Mouse (Mus musculus) heart, embryonic 13.5 days (tissue): ENCODE data around the gene Gm9913. TPM values are rescaled to one million over a fixed set of nuclear protein-coding genes. Genes with fewer than 3 reads are reported as not detected.

Experiments
- ATAC-seq: fragments of 200-750 bp; cut with Nextera tagmentation; 2 replicates; pipeline ENCODE4 v1.8.0; 2017; ENCODE audit warnings: moderate TSS enrichment; ENCODE audit not compliant: insufficient number of reproducible peaks, low FRiP score, low TSS enrichment; ENCODE audit errors: extremely low read depth
- H3K27ac ChIP-seq: fragments of 300-500 bp; sonication (generic); replicated peaks from 2 replicates; pipeline ENCODE4 v1.5.1; 2015; ENCODE audit warnings: moderate library complexity, mild to moderate bottlenecking, inconsistent platforms
- H3K27me3 ChIP-seq: fragments of 300-500 bp; sonication (generic); replicated peaks from 2 replicates; pipeline ENCODE4 v1.6.1; 2015; ENCODE audit warnings: mild to moderate bottlenecking, inconsistent platforms
- H3K36me3 ChIP-seq: fragments of 300-500 bp; sonication (generic); 2 replicates; pipeline ENCODE4 v1.6.1; 2015; ENCODE audit warnings: mild to moderate bottlenecking, inconsistent platforms
- H3K4me1 ChIP-seq: fragments of 300-500 bp; sonication (generic); 2 replicates; pipeline ENCODE4 v1.6.1; 2015; ENCODE audit warnings: inconsistent platforms
- H3K4me2 ChIP-seq: fragments of 300-500 bp; sonication (generic); 2 replicates; pipeline ENCODE4 v1.6.1; 2015; ENCODE audit warnings: inconsistent platforms, mild to moderate bottlenecking, moderate library complexity
- H3K4me3 ChIP-seq: fragments of 300-500 bp; sonication (generic); 2 replicates; pipeline ENCODE4 v1.5.1; 2015; ENCODE audit warnings: moderate library complexity, mild to moderate bottlenecking, inconsistent platforms
- H3K9ac ChIP-seq: fragments of 300-500 bp; sonication (generic); 2 replicates; pipeline ENCODE4 v1.6.1; 2015; ENCODE audit warnings: inconsistent platforms, mild to moderate bottlenecking, moderate library complexity
- H3K9me3 ChIP-seq: fragments of 300-500 bp; sonication (generic); 2 replicates; pipeline ENCODE4 v1.6.1; 2016; ENCODE audit warnings: inconsistent platforms
- WGBS: fragments of 180-500 bp; shearing (Covaris S2); methylation state at CpG from one replicate; pipeline ENCODE4 v1.1.7; 2015; ENCODE audit warnings: mixed read lengths; 5-methylcytosine and 5-hydroxymethylcytosine counted together
- polyA plus RNA-seq: library from polyadenylated mRNA; unstranded; fragments of >200 nt; fragmentation: Nextera tagmentation; extraction: Ambion mirVana; gene quantifications from 2 replicates; pipeline ENCODE4 v1.2.1, GENCODE M21; 2015

The Gm9913 gene
- polyA plus RNA-seq, 1 experiment from 2014 or later, result 0.17 TPM

DNA sequence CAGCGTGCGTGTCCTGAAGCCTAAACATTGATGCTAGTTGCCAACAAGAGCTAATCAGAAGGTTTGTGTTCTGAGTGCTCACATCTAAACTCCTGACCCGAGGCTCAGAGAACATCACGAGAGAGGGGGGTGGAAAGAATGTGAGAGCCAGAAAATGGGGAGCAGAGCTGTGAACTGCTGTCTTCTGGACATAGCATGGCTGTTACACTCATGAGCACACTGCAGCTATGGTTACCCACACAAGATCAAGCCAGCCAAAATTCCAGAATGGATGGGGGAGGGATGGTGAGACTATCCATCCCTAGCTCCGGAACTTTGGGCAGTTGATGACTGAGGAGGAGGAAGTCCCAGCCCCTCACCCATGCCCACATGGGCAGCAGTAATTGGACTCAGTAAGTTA lies 24.8 kb upstream of the Gm9913 start:
- Histone ChIP-seq H3K4me1 (peaks cover 69% of the 10 kb centered on the region), H3K9me3 (no peaks in the 10 kb centered on the region), H3K27ac (no peak overlapping the region; the same call in 1 of the 2 replicates), H3K4me2 (no peak overlapping the region), H3K27me3 (no peaks in the 10 kb centered on the region), H3K36me3 (peaks cover 15% of the 10 kb centered on the region), H3K4me3 (no peak overlapping the region), H3K9ac (no peak overlapping the region)
- ATAC-seq, result no peak; the same call in 1 of the 2 replicates
- WGBS, result 58% methylated on average over 5 of the region's 5 CpGs

DNA sequence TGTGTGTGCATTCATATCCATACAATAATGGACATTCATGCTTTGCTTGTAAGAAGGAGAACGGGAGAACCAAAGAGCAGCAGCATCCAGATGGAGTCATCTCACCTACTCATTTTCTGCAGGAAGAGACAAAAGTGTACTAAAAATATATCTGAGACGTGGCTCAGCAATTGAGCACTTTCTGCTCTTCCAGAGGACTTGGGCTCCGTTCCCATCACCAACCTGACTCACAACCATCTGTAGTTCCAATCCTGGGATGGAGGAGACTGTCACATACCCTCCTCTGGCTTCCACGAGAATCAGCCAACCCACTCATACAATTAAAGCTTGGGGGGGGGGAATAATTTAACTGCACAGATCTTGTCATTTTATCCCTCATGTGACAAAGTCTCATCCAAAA lies 23.8 kb upstream of the Gm9913 start:
- no peaks in the 10 kb centered on the region for H3K27me3 ChIP-seq

DNA sequence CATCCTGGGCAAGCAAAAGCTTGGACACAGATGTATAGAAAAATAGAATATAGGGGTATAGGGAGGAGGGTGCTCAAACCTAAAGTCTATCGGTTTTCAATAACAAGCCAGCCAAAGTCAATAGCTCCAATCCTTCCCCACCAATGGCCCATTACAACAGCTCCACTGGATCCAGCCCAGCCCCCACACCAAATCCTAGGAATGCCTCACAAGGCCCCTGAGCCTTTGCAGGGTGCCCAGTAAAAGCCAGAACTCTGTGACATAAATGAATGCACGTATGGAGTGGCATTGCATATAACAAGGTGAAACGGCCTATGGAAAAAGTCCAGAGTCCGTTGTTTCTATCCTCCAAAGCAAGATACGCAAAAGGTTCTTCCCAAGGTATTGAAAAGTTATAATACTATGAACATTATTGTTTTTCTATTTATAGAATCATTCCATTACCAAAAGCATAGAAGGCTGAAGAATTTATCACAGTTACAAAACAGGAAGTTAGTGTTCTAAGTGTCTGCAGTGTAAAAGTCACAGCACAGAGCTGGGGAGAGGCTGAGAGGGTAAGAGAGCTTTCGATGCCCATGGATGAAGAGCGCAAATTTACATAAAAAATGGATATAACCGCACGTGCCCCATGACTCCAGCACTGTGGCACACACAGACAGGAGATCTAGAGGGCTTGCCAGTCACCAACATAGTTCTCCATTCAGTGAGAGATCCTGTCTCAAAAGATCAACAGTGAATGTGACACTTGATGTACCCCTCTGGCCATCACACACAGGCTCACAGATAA lies 23.2 kb upstream of the Gm9913 start:
- Histone ChIP-seq H3K4me1 (peaks cover 60% of the 10 kb centered on the region), H3K4me2 (no peak overlapping the region), H3K4me3 (no peak overlapping the region), H3K27me3 (no peaks in the 10 kb centered on the region), H3K9ac (no peak overlapping the region), H3K27ac (no peak overlapping the region), H3K36me3 (peaks cover 6% of the 10 kb centered on the region; the same call in 1 of the 2 replicates), H3K9me3 (no peaks in the 10 kb centered on the region)
- 78% methylated on average over 9 of the region's 9 CpGs for WGBS
- no peak for ATAC-seq

More for the DNA sequence above, 23.8 kb upstream of the Gm9913 start:
- peaks cover 65% of the 10 kb centered on the region for H3K4me1 ChIP-seq
- no peak for ATAC-seq
- H3K27ac ChIP-seq, result no peak overlapping the region
- WGBS, result 73% methylated on average over 4 of the region's 4 CpGs
- H3K9me3 ChIP-seq, result no peaks in the 10 kb centered on the region
- H3K9ac ChIP-seq, result no peak overlapping the region
- no peak overlapping the region for H3K4me2 ChIP-seq
- H3K4me3 ChIP-seq, result no peak overlapping the region
- peaks cover 9% of the 10 kb centered on the region for H3K36me3 ChIP-seq

DNA sequence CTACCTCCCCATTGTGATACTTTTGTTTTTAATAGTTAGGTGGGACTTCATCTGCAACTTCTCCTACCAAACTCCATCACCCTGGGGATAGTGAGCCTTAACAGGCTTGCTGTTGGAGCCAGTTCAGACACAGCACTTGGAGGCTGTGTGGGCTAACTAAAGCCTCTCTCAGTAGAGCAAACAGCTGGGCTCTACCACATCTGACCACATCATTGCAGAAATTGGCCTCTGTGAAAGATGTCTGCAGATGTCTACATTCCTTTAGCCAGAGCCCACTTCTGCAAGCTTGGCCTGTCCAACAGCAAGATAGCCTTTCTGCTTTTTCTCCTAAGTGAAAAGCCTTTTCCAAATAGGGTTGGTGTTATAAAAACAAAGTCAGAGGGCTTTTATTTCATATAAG lies 20.7 kb upstream of the Gm9913 start:
- Histone ChIP-seq H3K9ac (no peak overlapping the region), H3K4me1 (peaks cover 56% of the 10 kb centered on the region), H3K36me3 (no peaks in the 10 kb centered on the region), H3K4me3 (no peak overlapping the region), H3K9me3 (no peaks in the 10 kb centered on the region), H3K27me3 (no peaks in the 10 kb centered on the region), H3K27ac (peak overlapping the region; percentile 26; the same call in 1 of the 2 replicates), H3K4me2 (no peak overlapping the region)
- no peak for ATAC-seq

DNA sequence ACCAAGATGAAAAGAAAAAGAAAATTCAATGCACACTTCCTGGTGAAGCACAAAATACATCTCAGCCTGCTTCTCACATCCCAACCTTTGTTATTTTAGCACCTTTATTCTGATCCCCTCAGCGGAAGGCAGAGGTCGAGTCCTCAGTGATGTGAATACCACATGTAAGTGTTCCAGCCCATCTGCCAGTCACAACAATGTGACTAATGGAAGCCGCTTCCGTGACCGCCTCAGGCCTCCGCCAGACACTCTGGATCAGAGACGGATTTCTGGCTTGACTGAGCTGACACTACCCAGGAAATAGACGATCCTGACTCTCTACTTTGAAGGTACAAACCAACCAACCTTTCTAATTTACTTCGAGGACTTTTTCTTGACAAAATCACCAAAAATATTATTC lies 20.0 kb upstream of the Gm9913 start:
- H3K4me3 ChIP-seq, result no peak overlapping the region
- H3K9me3 ChIP-seq, result no peaks in the 10 kb centered on the region
- WGBS, result 70% methylated on average over 9 of the region's 9 CpGs
- H3K4me2 ChIP-seq, result no peak overlapping the region
- H3K27me3 ChIP-seq, result no peaks in the 10 kb centered on the region
- no peaks in the 10 kb centered on the region for H3K36me3 ChIP-seq
- peak overlapping the region; percentile 16; the same call in 1 of the 2 replicates for H3K27ac ChIP-seq
- no peak for ATAC-seq
- no peak overlapping the region for H3K9ac ChIP-seq
- H3K4me1 ChIP-seq, result peaks cover 48% of the 10 kb centered on the region

DNA sequence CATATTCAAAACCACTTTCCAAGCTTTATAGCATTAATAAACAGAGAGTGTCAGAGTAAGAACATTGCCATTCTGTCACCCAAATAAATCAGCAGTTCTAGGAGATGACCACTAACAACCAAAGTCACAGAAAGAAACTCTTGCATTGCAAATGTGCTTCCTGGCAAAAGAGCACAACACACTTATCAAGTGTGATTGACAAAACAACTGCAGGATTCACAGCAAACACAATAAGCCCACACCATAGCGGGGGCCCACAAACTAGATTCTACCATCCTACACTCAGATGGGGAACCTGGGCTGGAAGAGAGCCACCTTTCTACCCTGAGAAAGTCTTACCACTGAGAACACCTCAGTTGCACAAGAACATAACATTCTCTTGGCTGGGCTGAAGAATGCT lies 14.9 kb upstream of the Gm9913 start:
- Histone ChIP-seq H3K27ac (no peak overlapping the region), H3K4me1 (peaks cover 44% of the 10 kb centered on the region), H3K27me3 (no peaks in the 10 kb centered on the region), H3K36me3 (peaks cover 11% of the 10 kb centered on the region; the same call in 1 of the 2 replicates), H3K9ac (no peak overlapping the region), H3K4me3 (no peak overlapping the region), H3K4me2 (no peak overlapping the region), H3K9me3 (no peaks in the 10 kb centered on the region)
- WGBS, result 92% methylated on average over 1 of the region's 1 CpGs
- ATAC-seq, result no peak

DNA sequence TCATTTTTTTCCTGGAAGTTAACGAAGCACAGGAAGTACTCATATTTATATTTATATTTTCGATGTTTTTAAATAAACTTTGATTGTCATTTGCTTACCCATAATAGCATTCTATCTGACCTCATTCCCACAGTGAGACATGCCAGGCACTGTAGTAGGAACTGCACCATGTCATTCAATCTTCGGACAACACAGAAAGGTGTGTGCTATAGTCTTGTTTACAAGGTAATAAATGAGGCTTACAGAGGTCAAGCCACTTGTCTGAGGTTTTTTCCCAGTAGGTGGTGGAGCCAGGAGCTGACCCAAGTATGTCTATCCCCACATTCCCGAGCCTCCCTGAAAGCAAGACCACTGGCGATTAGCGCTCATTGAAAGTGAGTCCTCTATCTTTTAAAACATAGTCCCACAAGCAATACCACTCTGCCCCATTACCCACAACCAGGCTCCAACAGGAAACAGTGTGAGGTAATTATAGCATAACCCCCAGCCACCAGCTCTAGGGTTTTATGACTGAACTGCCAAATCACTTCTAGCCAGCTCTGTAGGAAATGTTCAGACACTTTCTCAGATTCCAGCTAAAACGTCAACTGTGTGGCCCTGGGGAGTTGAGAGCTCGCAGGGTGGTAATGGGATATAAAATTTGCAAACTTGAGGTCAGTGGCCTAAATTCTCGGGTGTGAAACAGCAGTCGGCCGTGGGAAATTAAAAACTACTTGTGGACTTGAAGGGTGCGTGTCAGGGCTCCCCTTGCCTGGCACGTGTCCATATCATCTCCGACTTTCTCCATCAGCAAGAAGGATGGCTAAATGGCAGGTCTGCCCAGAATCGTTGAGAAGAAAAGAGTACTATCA lies 12.6 kb upstream of the Gm9913 start:
- H3K9me3 ChIP-seq, result no peaks in the 10 kb centered on the region
- WGBS, result 59% methylated on average over 15 of the region's 15 CpGs
- peaks cover 42% of the 10 kb centered on the region for H3K4me1 ChIP-seq
- no peak for ATAC-seq
- H3K4me3 ChIP-seq, result no peak overlapping the region
- H3K9ac ChIP-seq, result no peak overlapping the region
- no peaks in the 10 kb centered on the region for H3K27me3 ChIP-seq
- peaks cover 21% of the 10 kb centered on the region for H3K36me3 ChIP-seq
- H3K4me2 ChIP-seq, result no peak overlapping the region; the same call in 1 of the 2 replicates
- peak overlapping the region; percentile 32 for H3K27ac ChIP-seq

DNA sequence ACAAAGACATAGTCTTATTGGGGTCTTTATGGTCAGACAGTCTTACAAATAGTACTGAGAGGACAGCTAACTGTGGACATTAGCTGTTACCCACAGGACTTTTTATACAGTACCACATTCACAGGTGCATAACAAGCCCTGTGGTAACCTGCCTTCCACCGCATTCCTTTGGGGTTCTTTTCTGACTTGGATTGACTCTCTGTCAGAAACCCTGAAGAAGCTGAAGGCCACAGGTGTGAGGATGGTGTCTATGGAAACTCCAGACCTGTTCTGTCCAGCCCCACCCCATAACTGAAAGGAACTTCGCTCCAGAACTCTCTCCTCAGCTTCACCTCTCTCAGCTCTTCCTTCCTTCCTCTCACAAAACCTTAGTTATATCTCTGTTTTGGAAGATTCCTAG lies 10.6 kb upstream of the Gm9913 start:
- 78% methylated on average over 2 of the region's 2 CpGs for WGBS
- ATAC-seq, result no peak

DNA sequence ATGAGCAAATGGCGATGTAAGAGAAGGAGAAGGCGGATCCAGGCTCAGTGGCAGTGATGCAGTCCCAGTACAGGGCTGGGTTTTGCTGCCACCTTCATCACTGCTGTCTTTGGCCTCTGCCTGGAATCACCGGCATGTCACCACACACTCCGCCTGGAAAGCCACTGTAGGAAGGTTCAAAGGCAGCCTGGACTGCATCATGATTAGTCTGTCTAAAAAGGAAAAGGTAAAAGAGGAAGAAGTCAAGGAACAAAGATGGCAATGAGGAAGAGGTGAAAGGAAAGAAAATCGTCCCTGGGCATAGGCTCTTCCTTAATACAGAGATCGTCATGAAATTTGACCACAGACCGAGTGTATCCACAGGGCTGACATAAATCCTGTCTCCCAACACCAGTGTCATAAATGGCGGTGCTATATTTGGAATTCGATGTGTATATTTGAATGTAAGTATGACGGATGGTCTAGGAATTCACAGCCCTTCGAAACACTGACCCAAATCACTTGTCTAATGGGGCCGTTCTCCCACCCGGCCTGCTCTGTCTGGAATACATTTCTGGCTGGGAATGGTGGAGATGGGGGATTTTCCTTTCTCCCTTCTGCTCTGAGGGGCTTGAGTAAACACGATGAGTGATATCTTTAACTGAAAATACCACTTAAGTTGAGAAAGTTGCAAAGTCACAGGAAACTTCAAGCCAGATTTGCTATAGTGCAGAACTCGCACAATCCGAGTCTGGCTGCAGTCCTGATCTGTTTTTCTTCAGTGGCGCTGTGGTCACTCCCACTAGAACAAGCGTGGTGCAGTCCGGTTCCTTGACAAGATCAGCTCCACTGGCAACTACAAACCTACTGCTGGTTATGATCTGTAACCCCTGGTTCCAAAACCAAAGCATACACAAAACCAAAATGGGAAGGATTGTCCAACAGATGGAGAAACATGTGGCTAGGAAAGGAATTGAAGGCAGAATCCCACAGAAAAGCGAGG lies 9.8 kb upstream of the Gm9913 start:
- peaks cover 34% of the 10 kb centered on the region for H3K4me1 ChIP-seq
- WGBS, result 48% methylated on average over 20 of the region's 20 CpGs
- H3K4me3 ChIP-seq, result no peak overlapping the region
- no peak for ATAC-seq
- no peaks in the 10 kb centered on the region for H3K27me3 ChIP-seq
- H3K36me3 ChIP-seq, result peaks cover 27% of the 10 kb centered on the region
- H3K4me2 ChIP-seq, result no peak overlapping the region
- H3K27ac ChIP-seq, result peak overlapping the region; percentile 48
- 0 out of 2 replicates have a peak overlapping the region, but pooled peaks have one; percentile 19 for H3K9ac ChIP-seq
- no peaks in the 10 kb centered on the region for H3K9me3 ChIP-seq

More for the DNA sequence above, 10.6 kb upstream of the Gm9913 start:
- peaks cover 36% of the 10 kb centered on the region for H3K4me1 ChIP-seq
- H3K4me2 ChIP-seq, result no peak overlapping the region
- no peak overlapping the region for H3K9ac ChIP-seq
- no peaks in the 10 kb centered on the region for H3K27me3 ChIP-seq
- peaks cover 27% of the 10 kb centered on the region for H3K36me3 ChIP-seq
- H3K27ac ChIP-seq, result no peak overlapping the region; the same call in 1 of the 2 replicates
- no peak overlapping the region for H3K4me3 ChIP-seq
- H3K9me3 ChIP-seq, result no peaks in the 10 kb centered on the region

DNA sequence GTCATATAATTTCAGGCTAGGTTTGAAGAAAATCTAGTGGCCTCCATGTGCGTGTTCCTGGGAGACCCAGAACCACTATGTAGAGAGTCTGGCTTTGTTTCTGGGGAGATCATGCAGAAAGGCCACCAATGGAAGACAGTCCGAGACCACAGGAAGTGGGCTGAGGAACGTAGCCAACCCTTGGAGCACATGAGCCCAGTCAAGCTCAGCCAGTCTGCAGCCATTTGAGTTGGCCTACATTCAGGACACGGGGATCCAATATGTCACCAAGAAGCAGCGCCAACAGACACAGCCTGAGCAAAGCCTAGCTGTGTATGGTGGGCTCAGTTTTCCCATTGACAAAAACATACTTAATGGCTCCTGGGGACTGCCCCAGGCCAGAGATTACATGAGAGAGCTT lies 8.2 kb upstream of the Gm9913 start:
- no peak overlapping the region for H3K9ac ChIP-seq
- H3K9me3 ChIP-seq, result no peaks in the 10 kb centered on the region
- ATAC-seq, result no peak
- H3K4me3 ChIP-seq, result no peak overlapping the region
- no peak overlapping the region for H3K4me2 ChIP-seq
- H3K4me1 ChIP-seq, result peaks cover 32% of the 10 kb centered on the region
- WGBS, result 81% methylated on average over 5 of the region's 5 CpGs
- no peak overlapping the region for H3K27ac ChIP-seq
- H3K27me3 ChIP-seq, result no peaks in the 10 kb centered on the region
- H3K36me3 ChIP-seq, result peaks cover 26% of the 10 kb centered on the region
